ENCODE assay signal across 15 mouse cellular contexts in the genomic region with DNA sequence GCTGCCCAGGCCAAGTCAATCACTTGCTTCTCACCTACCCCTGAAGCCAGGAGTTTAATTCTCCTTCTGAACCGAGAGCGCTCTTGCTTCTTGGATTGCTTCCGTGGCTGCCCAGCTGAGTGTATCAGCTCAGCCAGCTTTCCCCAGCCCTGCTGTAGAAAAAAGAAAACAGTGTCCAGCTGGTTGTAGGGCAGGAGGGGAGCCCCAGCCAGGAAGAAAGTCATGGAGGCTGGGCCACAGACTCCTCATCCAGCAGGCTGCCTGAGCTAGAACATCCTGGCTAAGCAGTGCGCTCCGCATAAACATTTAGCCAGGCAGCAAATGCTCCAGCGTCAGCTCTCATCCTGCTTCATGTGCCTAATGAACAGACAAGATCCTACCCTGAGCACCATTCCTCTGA. TPM values are rescaled to one million over a fixed set of nuclear protein-coding genes. Genes with fewer than 3 reads are reported as not detected.
A peak's percentile ranks its signal among the peaks of the same experiment; 100 is the strongest.
DNase-seq lines count a peak whose midpoint lies in the region; ATAC-seq and TF ChIP-seq lines count a peak whose summit lies in the region.
"Had no signal": no experiment of that assay in that cellular context is flagged by ENCODE, and none has a peak within 500 bp of the region (broad histone marks: within the 10 kb centered on the region; RNA-seq: fewer than 3 reads in every experiment).

No protein-coding gene starts in this region.

- TF ChIP-seq POLR2A in thymus, adult 2 months (IDR thresholded peaks at IDR 0.05; ENCODE audit: control insufficient read depth, extremely low read depth, insufficient read depth, low read length, poor library complexity) = no peak

- H3K9me3 ChIP-seq in heart, embryonic 13.5 days = 0 out of 2 replicates have a peak, but pooled peaks cover 5% of the 10 kb centered on the region
- no peaks in the 10 kb centered on the region for H3K9me3 ChIP-seq in lung, embryonic 14.5 days (ENCODE audit: low read depth, low read length)
- no peaks in the 10 kb centered on the region for H3K9me3 ChIP-seq in hindbrain, embryonic 11.5 days (ENCODE audit: control insufficient read depth, low read length)
- H3K9me3 ChIP-seq in liver, embryonic 12.5 days (replicated peaks) = no peaks in the 10 kb centered on the region
- H3K9me3 ChIP-seq: lung, embryonic 15.5 days had no signal

- ATAC-seq in heart, embryonic 13.5 days (ENCODE audit: extremely low read depth, insufficient number of reproducible peaks, low FRiP score, low TSS enrichment) = no peak
- no peak for ATAC-seq in lung, embryonic 14.5 days (ENCODE audit: insufficient read depth)
- no peak for ATAC-seq in hindbrain, embryonic 11.5 days (ENCODE audit: low FRiP score)
- ATAC-seq in liver, embryonic 12.5 days = no peak
- ATAC-seq in erythroid progenitor cell, adult 5-6 weeks (replicated peaks; ENCODE audit: low FRiP score, poor library complexity, severe bottlenecking) = no peak
- ATAC-seq: CD4-positive, CD25-positive, alpha-beta regulatory T cell, adult 4 months had no signal

- H3K36me3 ChIP-seq in heart, embryonic 13.5 days = no peaks in the 10 kb centered on the region
- no peaks in the 10 kb centered on the region for H3K36me3 ChIP-seq in lung, embryonic 14.5 days (ENCODE audit: insufficient read depth)
- H3K36me3 ChIP-seq in hindbrain, embryonic 11.5 days (ENCODE audit: control insufficient read depth, insufficient read depth, low read length) = no peaks in the 10 kb centered on the region
- no peaks in the 10 kb centered on the region for H3K36me3 ChIP-seq in liver, embryonic 12.5 days
- H3K36me3 ChIP-seq in thymus, adult 2 months (ENCODE audit: control insufficient read depth, insufficient read depth, low read length) = no peaks in the 10 kb centered on the region
- H3K36me3 ChIP-seq: lung, embryonic 15.5 days had no signal

- DNase-seq in heart, postnatal 25 days (ENCODE audit: low spot score) = no peak
- DNase-seq in lung, embryonic 14.5 days = peak; percentile 6
- DNase-seq in lung, postnatal 36 days = no peak
- DNase-seq in hindbrain, embryonic 11.5 days (ENCODE audit: low spot score) = peak; percentile 4
- no peak for DNase-seq in thymus, adult 2 months

- no peak overlapping the region for H3K4me3 ChIP-seq in heart, embryonic 13.5 days
- no peak overlapping the region for H3K4me3 ChIP-seq in lung, embryonic 14.5 days (ENCODE audit: low read depth, low read length)
- H3K4me3 ChIP-seq in hindbrain, embryonic 11.5 days (ENCODE audit: low read depth, low read length) = no peak overlapping the region
- H3K4me3 ChIP-seq in liver, embryonic 12.5 days = no peak overlapping the region
- no peak overlapping the region for H3K4me3 ChIP-seq in thymus, adult 2 months (ENCODE audit: control insufficient read depth, insufficient read depth, low read length)
- H3K4me3 ChIP-seq: lung, embryonic 15.5 days had no signal

- peak overlapping the region; percentile 27 for H3K4me2 ChIP-seq in heart, embryonic 13.5 days
- no peak overlapping the region for H3K4me2 ChIP-seq in lung, embryonic 14.5 days
- no peak overlapping the region for H3K4me2 ChIP-seq in hindbrain, embryonic 11.5 days (replicated peaks; ENCODE audit: low read depth, low read length)
- no peak overlapping the region for H3K4me2 ChIP-seq in liver, embryonic 12.5 days
- H3K4me2 ChIP-seq: lung, embryonic 15.5 days had no signal

- no peaks in the 10 kb centered on the region for H3K27me3 ChIP-seq in heart, embryonic 13.5 days (replicated peaks)
- H3K27me3 ChIP-seq in lung, embryonic 14.5 days (ENCODE audit: insufficient read depth, low read length) = no peaks in the 10 kb centered on the region
- no peaks in the 10 kb centered on the region for H3K27me3 ChIP-seq in hindbrain, embryonic 11.5 days (ENCODE audit: control insufficient read depth, insufficient read depth, low read length)
- no peaks in the 10 kb centered on the region for H3K27me3 ChIP-seq in liver, embryonic 12.5 days (replicated peaks)
- no peaks in the 10 kb centered on the region; the same call in 1 of the 2 replicates for H3K27me3 ChIP-seq in thymus, adult 2 months (ENCODE audit: control insufficient read depth, insufficient read depth, low read length)
- H3K27me3 ChIP-seq: lung, embryonic 15.5 days had no signal

- intact Hi-C loops in heart, postnatal 25 days (cut with DNase I) = no loop called here

- H3K9ac ChIP-seq in heart, embryonic 13.5 days = no peak overlapping the region
- no peak overlapping the region for H3K9ac ChIP-seq in lung, embryonic 14.5 days
- no peak overlapping the region for H3K9ac ChIP-seq in hindbrain, embryonic 11.5 days (ENCODE audit: low read depth, low read length)
- H3K9ac ChIP-seq in liver, embryonic 12.5 days = no peak overlapping the region
- H3K9ac ChIP-seq: lung, embryonic 15.5 days had no signal

- 26% methylated on average over 6 of the region's 6 CpGs for WGBS in heart, embryonic 13.5 days
- 18% methylated on average over 6 of the region's 6 CpGs for WGBS in lung, embryonic 14.5 days
- 49% methylated on average over 6 of the region's 6 CpGs for WGBS in hindbrain, embryonic 11.5 days
- 13% methylated on average over 6 of the region's 6 CpGs for WGBS in liver, embryonic 12.5 days (ENCODE audit: insufficient replicate concordance)
- 14% methylated on average over 6 of the region's 6 CpGs for whole genome bisulfite sequencing in thymus, adult 2 months

- no peak for TF ChIP-seq CTCF in lung, embryonic 14.5 days (IDR thresholded peaks at IDR 0.05; ENCODE audit: low read depth)
- no peak for TF ChIP-seq CTCF in thymus, adult 2 months (IDR thresholded peaks at IDR 0.05; ENCODE audit: borderline replicate concordance, control insufficient read depth, extremely low read depth, insufficient read depth, low read length, poor library complexity)

- peak overlapping the region; percentile 64 for H3K27ac ChIP-seq in heart, embryonic 13.5 days (replicated peaks)
- H3K27ac ChIP-seq in lung, embryonic 14.5 days (ENCODE audit: low read depth) = no peak overlapping the region
- 0 out of 2 replicates have a peak overlapping the region, but pooled peaks have one; percentile 17 for H3K27ac ChIP-seq in hindbrain, embryonic 11.5 days (ENCODE audit: low read depth, low read length)
- H3K27ac ChIP-seq in liver, embryonic 12.5 days = 0 out of 2 replicates have a peak overlapping the region, but pooled peaks have one; percentile 2
- H3K27ac ChIP-seq in thymus, adult 2 months (ENCODE audit: control insufficient read depth, insufficient read depth, low read length) = no peak overlapping the region
- H3K27ac ChIP-seq: lung, embryonic 15.5 days had no signal

- H3K4me1 ChIP-seq in heart, embryonic 13.5 days = peaks cover 18% of the 10 kb centered on the region
- H3K4me1 ChIP-seq in lung, embryonic 14.5 days (ENCODE audit: insufficient read depth) = no peaks in the 10 kb centered on the region
- no peaks in the 10 kb centered on the region for H3K4me1 ChIP-seq in hindbrain, embryonic 11.5 days (replicated peaks; ENCODE audit: control insufficient read depth, insufficient read depth, low read length)
- H3K4me1 ChIP-seq in liver, embryonic 12.5 days = no peaks in the 10 kb centered on the region
- no peaks in the 10 kb centered on the region for H3K4me1 ChIP-seq in thymus, adult 2 months (replicated peaks; ENCODE audit: control insufficient read depth, insufficient read depth, low read length)
- H3K4me1 ChIP-seq: lung, embryonic 15.5 days had no signal

RNA-seq across cellular contexts. Expression of a gene that starts 34.9 kb away (rescaled TPM):
- polyA plus RNA-seq in heart, embryonic 13.5 days (2015; fragmentation: Nextera tagmentation; extraction: Ambion mirVana) = not detected in 2 replicates
- not detected for total RNA-seq in heart, postnatal 25 days (2021)
- polyA plus RNA-seq in lung, embryonic 14.5 days (2014; fragmentation: Nextera tagmentation; extraction: Ambion mirVana) = not detected in 2 replicates
- not detected in 2 replicates for polyA plus RNA-seq in hindbrain, embryonic 11.5 days (2014; fragmentation: Nextera tagmentation; extraction: Ambion mirVana)
- not detected in 2 replicates for polyA plus RNA-seq in liver, embryonic 12.5 days (2016; fragmentation: Nextera tagmentation; extraction: Ambion mirVana)
- not detected in 2 replicates for total RNA-seq in erythroid progenitor cell, adult 5-6 weeks (2015; ENCODE audit: low replicate concordance)
- total RNA-seq in erythroid progenitor cell, adult 5-6 weeks (2017; ENCODE audit: low replicate concordance) = not detected in 2 replicates
- polyA plus RNA-seq in thymus, adult 2 months (2012; rRNA removed) = 0.48 and 1.1 TPM in 2 replicates
- total RNA-seq: layer of hippocampus, adult 18-20 months; left cerebral cortex, postnatal 10 days had no signal
- polyA plus RNA-seq: frontal cortex, adult 2 months; gonadal fat pad, adult 2 months; lung, embryonic 15.5 days; stomach, embryonic 16.5 days had no signal

RNA-seq across cellular contexts. Expression of a gene that starts 48.3 kb away (rescaled TPM):
- 0.11 and 0.15 TPM in 2 replicates for polyA plus RNA-seq in heart, embryonic 13.5 days (2015; fragmentation: Nextera tagmentation; extraction: Ambion mirVana)
- under 1 TPM; 0.18 to 0.22 TPM for total RNA-seq in heart, postnatal 25 days (2021)
- 0.33 and 0.38 TPM in 2 replicates for polyA plus RNA-seq in lung, embryonic 14.5 days (2014; fragmentation: Nextera tagmentation; extraction: Ambion mirVana)
- 1.5 and 1.8 TPM in 2 replicates for polyA plus RNA-seq in hindbrain, embryonic 11.5 days (2014; fragmentation: Nextera tagmentation; extraction: Ambion mirVana)
- 0.26 and 0.52 TPM in 2 replicates for polyA plus RNA-seq in liver, embryonic 12.5 days (2016; fragmentation: Nextera tagmentation; extraction: Ambion mirVana)
- total RNA-seq in erythroid progenitor cell, adult 5-6 weeks (2015; ENCODE audit: low replicate concordance) = 1.3 TPM in 1 of 2 replicates, not detected in the other
- total RNA-seq in erythroid progenitor cell, adult 5-6 weeks (2017; ENCODE audit: low replicate concordance) = 0.51 and 2.0 TPM in 2 replicates
- 0.13 and 0.48 TPM in 2 replicates for polyA plus RNA-seq in thymus, adult 2 months (2012; rRNA removed)
- polyA plus RNA-seq: CD4-positive, CD25-positive, alpha-beta regulatory T cell, adult 4 months had no signal

Comparison
In these comparisons a context has a peak if more than half of its experiments do, and no peak if none do; other contexts are left out.
1. DNase-seq: peak in lung, embryonic 14.5 days (single experiment) and hindbrain, embryonic 11.5 days (single experiment); none in heart, postnatal 25 days (single experiment), lung, postnatal 36 days (single experiment) and thymus, adult 2 months (single experiment).
2. H3K27ac ChIP-seq: peak in heart, embryonic 13.5 days (single experiment), hindbrain, embryonic 11.5 days (single experiment) and liver, embryonic 12.5 days (single experiment); none in lung, embryonic 14.5 days (single experiment) and thymus, adult 2 months (single experiment).